In genomic region chr3:53226223-53226622, GRCm38 (mm10) we compare ENCODE assay signal across 16 mouse cellular contexts.
DNase-seq lines count a peak whose midpoint lies in the region; ATAC-seq and TF ChIP-seq lines count a peak whose summit lies in the region.
"Had no signal": no experiment of that assay in that cellular context is flagged by ENCODE, and none has a peak within 500 bp of the region (broad histone marks: within the 10 kb centered on the region; RNA-seq: fewer than 3 reads in every experiment).

No protein-coding gene starts in this region.

- no peak for ATAC-seq in heart, embryonic 11.5 days (replicated peaks; ENCODE audit: insufficient number of reproducible peaks, low FRiP score, low TSS enrichment)
- ATAC-seq in hindbrain, embryonic 13.5 days (ENCODE audit: low FRiP score) = no peak
- no peak for ATAC-seq in hindbrain, postnatal 0 days
- ATAC-seq in lung, postnatal 0 days = no peak
- ATAC-seq in neural tube, embryonic 13.5 days (ENCODE audit: low read depth) = 0 out of 2 replicates have a peak, but pooled peaks have one; percentile 59
- ATAC-seq: forebrain, embryonic 13.5 days; intestine, embryonic 15.5 days had no signal

- peaks cover 33% of the 10 kb centered on the region for H3K4me1 ChIP-seq in heart, embryonic 11.5 days (ENCODE audit: control insufficient read depth, insufficient read depth, low read length)
- H3K4me1 ChIP-seq in hindbrain, embryonic 13.5 days (replicated peaks) = 0 out of 2 replicates have a peak, but pooled peaks cover 9% of the 10 kb centered on the region
- no peaks in the 10 kb centered on the region for H3K4me1 ChIP-seq in hindbrain, postnatal 0 days (ENCODE audit: insufficient read depth, low read length)
- peaks cover 7% of the 10 kb centered on the region; the same call in 1 of the 2 replicates for H3K4me1 ChIP-seq in lung, postnatal 0 days (ENCODE audit: insufficient read depth, low read depth, low read length)
- peaks cover 29% of the 10 kb centered on the region for H3K4me1 ChIP-seq in neural tube, embryonic 13.5 days (replicated peaks)
- H3K4me1 ChIP-seq: liver, embryonic 13.5 days had no signal

- no peak overlapping the region for H3K9ac ChIP-seq in heart, embryonic 11.5 days (ENCODE audit: low read depth, low read length)
- no peak overlapping the region for H3K9ac ChIP-seq in hindbrain, embryonic 13.5 days
- no peak overlapping the region for H3K9ac ChIP-seq in hindbrain, postnatal 0 days (replicated peaks; ENCODE audit: low read length)
- H3K9ac ChIP-seq in lung, postnatal 0 days (replicated peaks; ENCODE audit: low read depth) = no peak overlapping the region
- H3K9ac ChIP-seq in neural tube, embryonic 13.5 days = no peak overlapping the region
- H3K9ac ChIP-seq: forebrain, embryonic 13.5 days; intestine, embryonic 15.5 days; liver, embryonic 13.5 days had no signal

- TF ChIP-seq EP300 in lung, postnatal 0 days (IDR thresholded peaks at IDR 0.05) = no peak

- 60% methylated on average over 6 of the region's 6 CpGs for WGBS in heart, embryonic 11.5 days (ENCODE audit: insufficient replicate concordance)
- 54% methylated on average over 6 of the region's 6 CpGs for WGBS in hindbrain, embryonic 13.5 days
- 41% methylated on average over 6 of the region's 6 CpGs for WGBS in hindbrain, postnatal 0 days
- WGBS in lung, postnatal 0 days = 62% methylated on average over 6 of the region's 6 CpGs
- 38% methylated on average over 6 of the region's 6 CpGs for WGBS in neural tube, embryonic 13.5 days

- no peaks in the 10 kb centered on the region for H3K9me3 ChIP-seq in heart, embryonic 11.5 days (replicated peaks; ENCODE audit: control insufficient read depth, low read length)
- H3K9me3 ChIP-seq in hindbrain, embryonic 13.5 days = no peaks in the 10 kb centered on the region
- H3K9me3 ChIP-seq in hindbrain, postnatal 0 days (ENCODE audit: low read length) = no peaks in the 10 kb centered on the region
- H3K9me3 ChIP-seq in lung, postnatal 0 days (ENCODE audit: low read length) = no peaks in the 10 kb centered on the region
- H3K9me3 ChIP-seq in neural tube, embryonic 13.5 days = no peaks in the 10 kb centered on the region
- H3K9me3 ChIP-seq: embryonic facial prominence, embryonic 10.5 days; forebrain, embryonic 13.5 days; intestine, embryonic 15.5 days; liver, embryonic 13.5 days had no signal

- no peak for DNase-seq in heart, adult 9 months (ENCODE audit: low spot score in 2 of 2)
- DNase-seq in hindbrain, postnatal 0 days (ENCODE audit: low spot score) = no peak
- no peak for DNase-seq in lung, postnatal 0 days (ENCODE audit: low spot score)
- DNase-seq in lung, postnatal 4 days = no peak
- DNase-seq: adrenal gland, adult 8-10 months; cerebellum, adult 11-12 months; kidney, postnatal 14 days; liver, embryonic 13.5 days; thymus, postnatal 4 days had no signal

- H3K27me3 ChIP-seq in heart, embryonic 11.5 days (ENCODE audit: control insufficient read depth, insufficient read depth, low read length) = no peaks in the 10 kb centered on the region
- H3K27me3 ChIP-seq in hindbrain, embryonic 13.5 days = no peaks in the 10 kb centered on the region
- no peaks in the 10 kb centered on the region for H3K27me3 ChIP-seq in hindbrain, postnatal 0 days (ENCODE audit: insufficient read depth, low read length)
- no peaks in the 10 kb centered on the region for H3K27me3 ChIP-seq in lung, postnatal 0 days (replicated peaks; ENCODE audit: insufficient read depth, low read length)
- H3K27me3 ChIP-seq in neural tube, embryonic 13.5 days = no peaks in the 10 kb centered on the region
- H3K27me3 ChIP-seq: forebrain, embryonic 13.5 days; intestine, embryonic 15.5 days; liver, embryonic 13.5 days had no signal

- H3K36me3 ChIP-seq in heart, embryonic 11.5 days (ENCODE audit: control insufficient read depth, insufficient read depth, low read length) = no peaks in the 10 kb centered on the region
- no peaks in the 10 kb centered on the region for H3K36me3 ChIP-seq in hindbrain, embryonic 13.5 days
- no peaks in the 10 kb centered on the region for H3K36me3 ChIP-seq in hindbrain, postnatal 0 days (ENCODE audit: insufficient read depth, low read length)
- no peaks in the 10 kb centered on the region for H3K36me3 ChIP-seq in lung, postnatal 0 days (ENCODE audit: insufficient read depth, low read length)
- no peaks in the 10 kb centered on the region for H3K36me3 ChIP-seq in neural tube, embryonic 13.5 days
- H3K36me3 ChIP-seq: embryonic facial prominence, embryonic 10.5 days; intestine, embryonic 15.5 days; liver, embryonic 13.5 days had no signal

- peak overlapping the region; percentile 52; the same call in 1 of the 2 replicates for H3K27ac ChIP-seq in heart, embryonic 11.5 days (ENCODE audit: low read depth, low read length)
- H3K27ac ChIP-seq in hindbrain, embryonic 13.5 days = peak overlapping the region; percentile 55; the same call in 1 of the 2 replicates
- H3K27ac ChIP-seq in hindbrain, postnatal 0 days = no peak overlapping the region
- H3K27ac ChIP-seq in lung, postnatal 0 days (ENCODE audit: low read length) = no peak overlapping the region
- peak overlapping the region; percentile 62; the same call in 1 of the 2 replicates for H3K27ac ChIP-seq in neural tube, embryonic 13.5 days (replicated peaks)
- H3K27ac ChIP-seq: embryonic facial prominence, embryonic 10.5 days; forebrain, embryonic 13.5 days; intestine, embryonic 15.5 days; left cerebral cortex, adult 2 months; liver, embryonic 13.5 days had no signal

- no peak overlapping the region for H3K4me3 ChIP-seq in heart, embryonic 11.5 days (ENCODE audit: low read depth, low read length)
- no peak overlapping the region for H3K4me3 ChIP-seq in hindbrain, embryonic 13.5 days
- H3K4me3 ChIP-seq in hindbrain, postnatal 0 days (ENCODE audit: low read length) = no peak overlapping the region
- no peak overlapping the region for H3K4me3 ChIP-seq in lung, postnatal 0 days (ENCODE audit: low read depth, low read length)
- H3K4me3 ChIP-seq in neural tube, embryonic 13.5 days = no peak overlapping the region
- H3K4me3 ChIP-seq: embryonic facial prominence, embryonic 10.5 days; forebrain, embryonic 13.5 days; intestine, embryonic 15.5 days; left cerebral cortex, adult 2 months; liver, embryonic 13.5 days had no signal

- peak overlapping the region; percentile 27 for H3K4me2 ChIP-seq in heart, embryonic 11.5 days
- no peak overlapping the region for H3K4me2 ChIP-seq in hindbrain, embryonic 13.5 days
- no peak overlapping the region for H3K4me2 ChIP-seq in hindbrain, postnatal 0 days (ENCODE audit: low read depth, low read length)
- H3K4me2 ChIP-seq in lung, postnatal 0 days (replicated peaks; ENCODE audit: low read depth, low read length) = 0 out of 2 replicates have a peak overlapping the region, but pooled peaks have one; percentile 1
- H3K4me2 ChIP-seq in neural tube, embryonic 13.5 days = no peak overlapping the region
- H3K4me2 ChIP-seq: forebrain, embryonic 13.5 days; intestine, embryonic 15.5 days; liver, embryonic 13.5 days had no signal

- no peak for TF ChIP-seq CTCF in hindbrain, postnatal 0 days (IDR thresholded peaks at IDR 0.05; ENCODE audit: low read depth)
- no peak for TF ChIP-seq CTCF in lung, postnatal 0 days (IDR thresholded peaks at IDR 0.05)

Comparison
In these comparisons a context has a peak if more than half of its experiments do, and no peak if none do; other contexts are left out.
1. H3K27ac ChIP-seq: peak in heart, embryonic 11.5 days (single experiment), hindbrain, embryonic 13.5 days (single experiment) and neural tube, embryonic 13.5 days (single experiment); none in hindbrain, postnatal 0 days (single experiment) and lung, postnatal 0 days (single experiment).
2. H3K4me2 ChIP-seq: peak in heart, embryonic 11.5 days (single experiment) and lung, postnatal 0 days (single experiment); none in hindbrain, embryonic 13.5 days (single experiment), hindbrain, postnatal 0 days (single experiment) and neural tube, embryonic 13.5 days (single experiment).